1 mouse cellular context compared by ENCODE assay signal in genomic region chr10:81376561-81377361, GRCm38 (mm10).
TF ChIP-seq lines count a peak whose summit lies in the region.

No protein-coding gene starts in this region.

TF ChIP-seq in MEL, 35 proteins besides CTCF, POLR2A, EP300 and RAD21:
- TF ChIP-seq ELF1 (IDR thresholded peaks at IDR 0.05; ENCODE audit: low read depth, low read length) (peak; percentile 65), SIN3A (IDR thresholded peaks at IDR 0.05; ENCODE audit: low read length) (no peak; the same call in none of the 2 replicates), POLR2AphosphoS2 (IDR thresholded peaks at IDR 0.05; ENCODE audit: low read length) (peak; percentile 66; the same call in 1 of the 2 replicates), TCF12 (IDR thresholded peaks at IDR 0.05; ENCODE audit: low read depth, low read length) (0 out of 2 replicates have a peak, but pooled peaks have one; percentile 17), CHD2 (IDR thresholded peaks at IDR 0.05; ENCODE audit: low read length) (no peak), TBP (IDR thresholded peaks at IDR 0.05; ENCODE audit: low read depth, low read length) (0 out of 2 replicates have a peak, but pooled peaks have one; percentile 24), MXI1 (IDR thresholded peaks at IDR 0.05; ENCODE audit: low read depth, low read length) (peak; percentile 70), ZKSCAN1 (IDR thresholded peaks at IDR 0.05; ENCODE audit: low read depth, low read length) (no peak), NELFE (IDR thresholded peaks at IDR 0.05; ENCODE audit: low read depth, low read length) (peak; percentile 60), MAX (IDR thresholded peaks at IDR 0.05; ENCODE audit: low read length) (0 out of 2 replicates have a peak, but pooled peaks have one; percentile 34)
